9 mouse cellular contexts compared by ENCODE assay signal in genomic region chr11:88394341-88395075, GRCm38 (mm10).
DNase-seq lines count a peak whose midpoint lies in the region; ATAC-seq lines count a peak whose summit lies in the region.
"Had no signal": no experiment of that assay in that cellular context is flagged by ENCODE, and none has a peak within 500 bp of the region (broad histone marks: within the 10 kb centered on the region; RNA-seq: fewer than 3 reads in every experiment).

No protein-coding gene starts in this region.

- ATAC-seq in kidney, embryonic 16.5 days (ENCODE audit: low FRiP score, low TSS enrichment), result no peak
- ATAC-seq in embryonic facial prominence, embryonic 15.5 days (ENCODE audit: insufficient number of reproducible peaks, low FRiP score, low TSS enrichment, low read depth), result peak; percentile 65; the same call in 1 of the 2 replicates
- ATAC-seq in hindbrain, embryonic 16.5 days, result no peak
- ATAC-seq in stomach, embryonic 14.5 days (ENCODE audit: insufficient number of reproducible peaks, insufficient read depth, low FRiP score, low read depth), result peak; percentile 72

- H3K4me2 ChIP-seq in kidney, embryonic 16.5 days (replicated peaks; ENCODE audit: low read depth, low read length), result no peak overlapping the region
- H3K4me2 ChIP-seq in embryonic facial prominence, embryonic 15.5 days (replicated peaks), result no peak overlapping the region
- no peak overlapping the region for H3K4me2 ChIP-seq in hindbrain, embryonic 16.5 days (ENCODE audit: low read length)
- no peak overlapping the region for H3K4me2 ChIP-seq in stomach, embryonic 14.5 days (replicated peaks; ENCODE audit: low read depth, low read length)

- H3K36me3 ChIP-seq in kidney, embryonic 16.5 days (ENCODE audit: insufficient read depth, low read length), result 0 out of 2 replicates have a peak, but pooled peaks cover 6% of the 10 kb centered on the region
- no peaks in the 10 kb centered on the region for H3K36me3 ChIP-seq in embryonic facial prominence, embryonic 15.5 days
- H3K36me3 ChIP-seq in hindbrain, embryonic 16.5 days (ENCODE audit: control insufficient read depth, insufficient read depth, low read length), result no peaks in the 10 kb centered on the region
- H3K36me3 ChIP-seq in stomach, embryonic 14.5 days (ENCODE audit: control insufficient read depth, insufficient read depth, low read length), result no peaks in the 10 kb centered on the region

- no peaks in the 10 kb centered on the region for H3K27me3 ChIP-seq in kidney, embryonic 16.5 days (ENCODE audit: insufficient read depth, low read length)
- H3K27me3 ChIP-seq in embryonic facial prominence, embryonic 15.5 days, result no peaks in the 10 kb centered on the region
- no peaks in the 10 kb centered on the region for H3K27me3 ChIP-seq in hindbrain, embryonic 16.5 days (replicated peaks; ENCODE audit: control insufficient read depth, insufficient read depth, low read length)
- no peaks in the 10 kb centered on the region for H3K27me3 ChIP-seq in stomach, embryonic 14.5 days (ENCODE audit: control insufficient read depth, insufficient read depth, low read length)

- no peaks in the 10 kb centered on the region for H3K9me3 ChIP-seq in kidney, embryonic 16.5 days (ENCODE audit: low read length)
- H3K9me3 ChIP-seq in embryonic facial prominence, embryonic 15.5 days (replicated peaks), result no peaks in the 10 kb centered on the region
- H3K9me3 ChIP-seq in hindbrain, embryonic 16.5 days (ENCODE audit: control insufficient read depth, low read length), result no peaks in the 10 kb centered on the region
- no peaks in the 10 kb centered on the region for H3K9me3 ChIP-seq in stomach, embryonic 14.5 days (ENCODE audit: control insufficient read depth, low read depth, low read length)

- H3K4me1 ChIP-seq in kidney, embryonic 16.5 days (ENCODE audit: insufficient read depth, low read length), result peaks cover 18% of the 10 kb centered on the region
- H3K4me1 ChIP-seq in embryonic facial prominence, embryonic 15.5 days, result peaks cover 23% of the 10 kb centered on the region
- peaks cover 30% of the 10 kb centered on the region for H3K4me1 ChIP-seq in hindbrain, embryonic 16.5 days (ENCODE audit: control insufficient read depth, insufficient read depth, low read depth, low read length)
- H3K4me1 ChIP-seq in stomach, embryonic 14.5 days (ENCODE audit: control insufficient read depth, insufficient read depth, low read length), result peaks cover 17% of the 10 kb centered on the region

- DNase-seq in kidney, postnatal 4 days, result no peak
- no peak for DNase-seq in cerebellum, adult 18-20 months
- no peak for DNase-seq in urinary bladder, postnatal 36 days (ENCODE audit: low spot score in 2 of 2)
- DNase-seq: cerebellum, adult 9-11 months; liver had no signal

- WGBS in kidney, embryonic 16.5 days, result 60% methylated on average over 19 of the region's 19 CpGs
- 54% methylated on average over 19 of the region's 19 CpGs for WGBS in embryonic facial prominence, embryonic 15.5 days
- 56% methylated on average over 19 of the region's 19 CpGs for WGBS in hindbrain, embryonic 16.5 days
- WGBS in stomach, embryonic 14.5 days, result 55% methylated on average over 19 of the region's 19 CpGs

- no peak overlapping the region for H3K4me3 ChIP-seq in kidney, embryonic 16.5 days (ENCODE audit: low read length)
- H3K4me3 ChIP-seq in embryonic facial prominence, embryonic 15.5 days (replicated peaks), result no peak overlapping the region
- H3K4me3 ChIP-seq in hindbrain, embryonic 16.5 days (ENCODE audit: low read length), result no peak overlapping the region
- no peak overlapping the region for H3K4me3 ChIP-seq in stomach, embryonic 14.5 days (ENCODE audit: low read depth, low read length)

- H3K9ac ChIP-seq in kidney, embryonic 16.5 days (replicated peaks; ENCODE audit: low read length), result no peak overlapping the region
- no peak overlapping the region for H3K9ac ChIP-seq in embryonic facial prominence, embryonic 15.5 days
- no peak overlapping the region; the same call in 1 of the 2 replicates for H3K9ac ChIP-seq in hindbrain, embryonic 16.5 days (ENCODE audit: low read depth, low read length)
- no peak overlapping the region for H3K9ac ChIP-seq in stomach, embryonic 14.5 days (replicated peaks; ENCODE audit: low read depth, low read length)

- 0 out of 2 replicates have a peak overlapping the region, but pooled peaks have one; percentile 45 for H3K27ac ChIP-seq in kidney, embryonic 16.5 days (ENCODE audit: low read length)
- 0 out of 2 replicates have a peak overlapping the region, but pooled peaks have one; percentile 13 for H3K27ac ChIP-seq in embryonic facial prominence, embryonic 15.5 days (replicated peaks)
- peak overlapping the region; percentile 74 for H3K27ac ChIP-seq in hindbrain, embryonic 16.5 days (ENCODE audit: low read depth, low read length)
- H3K27ac ChIP-seq in stomach, embryonic 14.5 days (ENCODE audit: low read length), result peak overlapping the region; percentile 2; the same call in 1 of the 2 replicates

Comparison
In these comparisons a context has a peak if more than half of its experiments do, and no peak if none do; other contexts are left out.
1. ATAC-seq: peak in embryonic facial prominence, embryonic 15.5 days (single experiment) and stomach, embryonic 14.5 days (single experiment); none in kidney, embryonic 16.5 days (single experiment) and hindbrain, embryonic 16.5 days (single experiment).
2. H3K27ac ChIP-seq: peak in every context shown above with its lines; median percentile 74 in hindbrain, embryonic 16.5 days; 45 in kidney, embryonic 16.5 days; 13 in embryonic facial prominence, embryonic 15.5 days; 2 in stomach, embryonic 14.5 days.